Mouse (Mus musculus) Patski (cell line): ENCODE measurements at regions not wholly inside any gene's neighbourhood (a gene's known extent, or its start where the extent isn't known, plus 50 kb on each side); places are given as distances from the start of the nearest gene placed in this dataset.
"Not testable (repeated sequence)": the region's sequence is repeated elsewhere in the genome, so short reads cannot be mapped to it uniquely, and the experiment has no call there.

Experiments
- ATAC-seq: fragments of 100-300 bp; one replicate; pipeline ENCODE4 v1.8.0; 2021
- CTCF ChIA-PET: fragments of 350-600 bp; sonication (Branson Sonifier 250); formaldehyde crosslinking; loops from one replicate; lab custom pipeline; 2022; ENCODE audit warnings: inconsistent platforms; lab: Charles Lee
- POLR2A ChIA-PET: fragments of 350-600 bp; sonication (Branson Sonifier 250); formaldehyde crosslinking; loops from one replicate; lab custom pipeline; 2022; ENCODE audit warnings: antibody characterized with exemption, inconsistent platforms; lab: Charles Lee
- DNase-seq: peaks from one replicate; pipeline ENCODE4 v3.0.0-alpha.2; 2011; ENCODE audit warnings: low read depth, low spot score
- H3K27me3 ChIP-seq: fragments of 371-371 bp; one replicate; pipeline ENCODE4 v1.5.1; 2021
- CTCF ChIP-seq: fragments of 100-300 bp; IDR thresholded peaks from one replicate; pipeline ENCODE4 v1.5.1; 2021
- in situ Hi-C: fragments of 300-500 bp; cut with MboI; formaldehyde crosslinking; loops from 3 replicates; pipeline ENCODE4 v1.11.1; 2018; ENCODE audit warnings: low pct_unique_long_range_greater_than_20kb, mixed read lengths

DNA sequence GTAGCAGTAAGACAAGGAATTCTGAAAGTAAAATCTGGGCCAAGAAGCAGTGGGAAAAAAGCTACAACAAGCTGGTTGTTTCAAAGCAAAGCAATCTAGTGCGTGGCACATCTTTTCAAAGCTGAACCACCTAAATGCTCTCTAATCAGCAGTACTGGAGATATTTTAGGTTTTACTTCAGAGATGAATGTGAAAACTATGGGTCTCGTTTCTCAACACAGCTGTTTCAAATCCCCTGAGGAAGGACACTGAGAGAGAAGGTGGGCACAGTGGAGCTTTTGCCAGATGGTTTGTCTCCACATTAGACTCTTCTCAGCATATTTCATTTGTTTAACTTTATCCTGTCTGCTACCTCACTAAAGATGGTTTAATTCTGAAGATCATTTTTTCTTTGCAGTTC, 183.8 kb upstream of the Gria3 start:
- POLR2A ChIA-PET: no interaction called here
- ATAC-seq (no peak), DNase-seq (no peak)
- CTCF ChIA-PET: no interaction called here
- H3K27me3 ChIP-seq: peaks cover 68% of the 10 kb centered on the region
- no peak for TF ChIP-seq CTCF
- in situ Hi-C loops: no loop called here

DNA sequence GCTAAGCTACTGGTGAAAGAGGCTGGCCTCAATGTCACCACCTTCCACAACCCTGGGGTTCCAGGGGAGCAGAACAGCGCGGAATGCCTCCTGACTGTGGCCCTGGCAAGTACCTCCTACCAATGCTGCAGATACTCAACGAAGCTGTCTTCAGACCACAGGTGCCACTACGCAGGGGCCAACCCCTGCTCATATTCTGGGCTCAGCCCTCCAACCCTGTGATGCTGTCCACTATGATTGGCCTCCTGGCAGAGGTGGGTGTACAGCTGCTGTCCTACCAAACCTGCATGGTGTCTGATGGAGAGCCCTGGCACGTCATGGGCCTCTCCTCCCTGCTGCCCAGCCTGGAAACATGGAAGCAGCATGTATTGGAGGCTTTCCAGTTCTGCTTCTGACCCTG, 150.9 kb upstream of the Gria3 start:
- peaks cover 26% of the 10 kb centered on the region for H3K27me3 ChIP-seq
- in situ Hi-C loops, ATAC-seq, DNase-seq, POLR2A ChIA-PET, CTCF ChIA-PET: not testable (repeated sequence)

DNA sequence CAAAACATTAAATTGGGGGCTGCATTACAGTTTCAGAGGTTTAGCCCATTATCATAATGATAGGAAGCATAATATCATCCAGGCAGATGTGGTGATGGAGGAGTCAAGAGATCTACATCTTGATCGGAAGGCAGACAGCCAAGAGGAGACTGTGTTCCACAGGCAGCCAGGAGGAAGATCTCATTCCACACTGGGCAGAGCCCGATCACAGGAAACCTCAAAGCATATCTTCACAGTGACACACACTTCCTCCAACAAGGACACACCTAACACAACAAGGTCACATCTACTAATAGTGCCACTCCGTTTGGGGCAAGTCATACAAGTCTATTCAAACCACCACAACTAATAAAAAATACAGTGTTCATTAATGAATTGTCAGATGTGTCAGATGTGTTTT, 147.7 kb upstream of the Gria3 start:
- CTCF ChIA-PET: no interaction called here
- peaks cover 34% of the 10 kb centered on the region for H3K27me3 ChIP-seq
- POLR2A ChIA-PET: no interaction called here

DNA sequence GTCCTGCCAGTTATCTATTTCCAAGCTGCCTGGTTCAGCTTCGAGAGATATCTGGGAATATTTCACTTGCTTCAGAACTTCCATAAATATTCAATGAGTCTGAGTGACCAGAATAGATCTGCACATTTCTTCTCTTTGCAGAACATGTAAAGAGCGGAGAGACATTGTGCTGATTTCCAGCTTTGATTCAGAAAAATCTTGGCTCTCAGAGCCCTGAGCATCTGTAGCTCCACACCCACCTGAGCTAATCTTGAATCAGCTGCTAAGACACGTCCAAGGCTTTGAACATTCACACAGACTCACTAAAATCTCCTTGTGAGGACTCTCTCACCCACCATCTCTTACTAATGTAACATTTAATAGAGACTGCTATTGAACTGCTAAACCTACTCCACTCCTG, 146.0 kb upstream of the Gria3 start:
- CTCF ChIA-PET: no interaction called here
- POLR2A ChIA-PET: no interaction called here
- DNase-seq: no peak
- in situ Hi-C loops: no loop called here
- TF ChIP-seq CTCF: no peak
- no peak for ATAC-seq
- H3K27me3 ChIP-seq: peaks cover 43% of the 10 kb centered on the region

More for the DNA sequence above, 147.7 kb upstream of the Gria3 start:
- ATAC-seq (no peak), DNase-seq (no peak)
- in situ Hi-C loops: no loop called here
- TF ChIP-seq CTCF: no peak

DNA sequence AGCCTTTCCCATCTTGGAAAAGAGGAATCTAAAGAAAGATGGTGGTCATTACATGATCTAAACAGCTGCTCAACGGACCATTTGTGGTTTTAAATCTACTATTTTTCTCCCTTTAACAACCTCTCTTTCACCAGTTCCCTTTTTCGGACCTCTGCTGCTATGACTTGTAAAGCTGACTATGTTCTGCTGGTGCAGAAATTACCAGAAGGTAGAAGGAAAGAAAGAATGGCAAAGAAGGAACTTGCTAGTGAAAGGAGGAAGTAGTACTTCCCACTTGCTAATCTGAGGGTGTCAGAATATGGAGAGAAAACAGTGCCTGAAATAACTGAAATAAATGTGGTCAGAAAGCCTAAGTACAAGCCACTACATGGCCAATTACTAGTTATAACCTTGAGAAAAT, 109.6 kb upstream of the Gria3 start:
- ChIA-PET POLR2A (no interaction called here), CTCF (no interaction called here)
- in situ Hi-C loops: no loop called here
- DNase-seq (no peak), ATAC-seq (no peak)
- no peak for TF ChIP-seq CTCF
- H3K27me3 ChIP-seq: peaks cover 31% of the 10 kb centered on the region

DNA sequence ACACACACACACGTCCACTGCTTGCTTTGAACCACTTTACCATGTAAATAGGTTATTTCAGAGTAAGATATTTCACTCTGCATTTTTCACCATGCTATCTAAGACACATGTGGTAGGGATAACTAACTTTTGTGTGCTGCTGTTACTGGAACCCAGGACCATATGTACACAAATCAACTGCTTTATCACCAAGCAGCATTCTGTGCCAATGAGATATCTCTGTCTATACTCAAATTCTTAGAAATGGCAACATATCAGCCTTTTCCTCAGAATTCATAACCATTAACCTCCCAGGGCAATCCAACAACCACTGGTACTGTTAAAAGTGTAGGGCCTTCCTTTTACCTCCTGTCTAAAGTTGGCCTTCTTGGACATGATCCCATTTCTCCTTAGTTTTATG, 84.2 kb upstream of the Gria3 start:
- no peak for TF ChIP-seq CTCF
- in situ Hi-C loops: no loop called here
- CTCF ChIA-PET: no interaction called here
- ATAC-seq: no peak
- peaks cover 35% of the 10 kb centered on the region for H3K27me3 ChIP-seq
- POLR2A ChIA-PET: no interaction called here
- DNase-seq: no peak

DNA sequence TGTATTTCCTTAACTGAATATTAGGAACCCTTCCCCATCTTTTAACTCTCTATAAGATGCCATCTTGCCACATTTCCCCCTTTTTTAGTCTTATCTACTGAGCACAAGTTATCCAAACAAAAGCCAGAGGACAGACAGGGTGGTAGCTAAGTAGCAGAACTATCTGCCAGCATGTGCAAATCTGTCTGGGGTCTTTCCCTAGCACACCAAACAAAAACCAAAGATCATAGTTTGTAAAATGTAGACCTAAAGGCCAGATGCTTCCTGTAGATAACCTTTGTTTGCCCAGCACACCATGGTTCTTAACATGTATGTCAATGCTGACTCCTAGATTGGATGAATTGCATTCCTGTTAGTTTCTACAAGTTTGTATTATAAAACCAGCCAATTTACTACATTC, 82.9 kb upstream of the Gria3 start:
- in situ Hi-C loops: no loop called here
- peaks cover 44% of the 10 kb centered on the region for H3K27me3 ChIP-seq
- DNase-seq: no peak
- CTCF ChIA-PET: no interaction called here
- TF ChIP-seq CTCF: no peak
- ATAC-seq: no peak
- POLR2A ChIA-PET: no interaction called here

DNA sequence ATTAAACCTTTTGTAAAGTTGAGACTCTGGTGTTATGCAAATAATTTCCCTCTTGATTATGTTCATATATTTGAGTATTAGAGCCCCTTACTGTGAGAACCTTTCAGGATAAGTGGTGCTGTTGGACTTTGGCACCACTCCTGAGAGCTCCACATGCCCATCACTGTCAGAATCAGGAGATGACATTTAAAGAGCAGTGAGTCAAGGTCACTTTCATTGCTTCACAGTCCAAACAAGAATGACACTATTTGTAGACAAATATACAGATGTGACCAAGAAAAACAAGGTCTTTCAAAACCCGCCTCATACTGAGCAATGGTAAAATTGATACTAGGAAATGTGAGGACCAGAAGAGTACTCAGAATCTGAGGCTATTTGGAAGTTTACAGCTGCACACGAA, 80.8 kb upstream of the Gria3 start:
- ChIA-PET POLR2A (no interaction called here), CTCF (no interaction called here)
- peaks cover 44% of the 10 kb centered on the region for H3K27me3 ChIP-seq
- in situ Hi-C loops: no loop called here
- DNase-seq (no peak), ATAC-seq (no peak)
- no peak for TF ChIP-seq CTCF
